Mouse (Mus musculus): ENCODE data around the gene Sik3. TPM values are rescaled to one million over a fixed set of nuclear protein-coding genes. Genes with fewer than 3 reads are reported as not detected.

The Sik3 gene
- polyA plus RNA-seq, 1 experiment = 29.4 TPM

DNA sequence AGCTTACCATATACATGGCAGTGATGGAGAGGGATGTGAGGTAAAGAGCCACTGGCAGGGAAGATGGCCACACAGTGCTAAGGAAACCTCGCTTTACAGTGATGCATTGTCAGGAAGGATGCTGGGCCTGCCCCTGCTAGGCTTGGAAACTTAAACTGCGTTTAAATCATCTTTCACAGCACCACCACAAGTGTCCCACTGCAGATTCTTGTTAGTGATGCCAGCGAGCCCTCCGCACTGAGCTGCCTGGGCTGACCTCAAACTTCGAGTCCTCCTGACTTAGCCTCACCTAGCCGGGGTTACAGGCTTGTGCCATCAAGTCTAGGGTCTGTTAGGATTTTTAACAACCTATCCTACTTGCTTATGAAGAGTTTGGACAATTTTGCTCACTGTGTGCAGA is 161.3 kb downstream of the Sik3 start:
- Histone ChIP-seq H3K79me2 (ENCODE audit: control insufficient read depth, insufficient read depth) (no peaks in the 10 kb centered on the region), H3K4me2 (ENCODE audit: low read depth) (no peak overlapping the region), H3K27me3 (ENCODE audit: control insufficient read depth, insufficient read depth, insufficient read length) (no peaks in the 10 kb centered on the region), H3ac (ENCODE audit: control insufficient read depth, insufficient read length) (no peak overlapping the region), H3K4me3 (no peak overlapping the region), H3K36me3 (ENCODE audit: control insufficient read depth, insufficient read depth) (no peaks in the 10 kb centered on the region)
- TF ChIP-seq TCF3 (IDR thresholded peaks at IDR 0.05; ENCODE audit: insufficient read length, low read depth) = no peak
- no peak for TF ChIP-seq CEBPB (IDR thresholded peaks at IDR 0.05; ENCODE audit: insufficient read depth, poor library complexity, severe bottlenecking)

DNA sequence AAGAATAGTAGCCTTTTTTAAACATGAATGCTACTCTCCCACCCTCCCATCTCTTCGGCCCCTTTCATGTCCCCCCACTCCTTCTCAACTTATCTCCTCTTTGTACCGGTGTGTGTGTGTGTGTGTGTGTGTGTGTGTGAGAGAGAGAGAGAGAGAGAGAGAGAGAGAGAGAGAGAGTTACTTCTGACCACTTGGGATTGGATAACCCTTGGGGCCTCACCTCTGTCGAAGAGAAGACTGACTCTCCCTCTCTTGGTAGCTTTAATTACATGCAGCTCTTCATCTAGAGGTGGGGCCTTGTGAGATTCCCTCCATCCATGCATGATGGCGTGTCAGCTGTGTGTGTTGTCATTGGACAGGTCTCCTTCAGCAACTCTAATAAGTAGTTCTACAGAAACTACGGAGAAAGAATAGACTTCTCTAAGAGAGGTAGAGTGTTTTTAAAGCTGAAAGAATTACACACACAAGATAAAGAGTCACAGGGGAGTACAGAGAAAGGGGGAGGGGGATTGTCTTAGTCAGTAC is 162.2 kb downstream of the Sik3 start:
- no peak overlapping the region for H3K4me3 ChIP-seq
- TF ChIP-seq TCF3 (IDR thresholded peaks at IDR 0.05; ENCODE audit: insufficient read length, low read depth) (no peak), POLR2AphosphoS2 (IDR thresholded peaks at IDR 0.05; ENCODE audit: insufficient read length, low read depth) (no peak), SRF (IDR thresholded peaks at IDR 0.05; ENCODE audit: control insufficient read depth, insufficient read length, low read depth) (no peak), REST (IDR thresholded peaks at IDR 0.05; ENCODE audit: insufficient read depth, insufficient read length) (no peak), MAX (IDR thresholded peaks at IDR 0.05; ENCODE audit: low read depth) (no peak), TCF12 (IDR thresholded peaks at IDR 0.05; ENCODE audit: insufficient read depth, poor library complexity, severe bottlenecking) (no peak), USF1 (IDR thresholded peaks at IDR 0.05; ENCODE audit: low read depth) (no peak), MYOG (IDR thresholded peaks at IDR 0.05; ENCODE audit: control insufficient read depth in 1 of 3, insufficient read depth in 1 of 3, insufficient read length in 2 of 3, low read depth in 2 of 3) (no peak), MYOD1 (IDR thresholded peaks at IDR 0.05; ENCODE audit: control insufficient read depth in 1 of 3, insufficient read length in 2 of 3, low read depth in 2 of 3) (no peak), POLR2A (IDR thresholded peaks at IDR 0.05; ENCODE audit: insufficient read length, low read depth) (no peak), CEBPB (IDR thresholded peaks at IDR 0.05; ENCODE audit: insufficient read depth, poor library complexity, severe bottlenecking) (no peak), E2F4 (IDR thresholded peaks at IDR 0.05; ENCODE audit: insufficient read depth) (no peak)

DNA sequence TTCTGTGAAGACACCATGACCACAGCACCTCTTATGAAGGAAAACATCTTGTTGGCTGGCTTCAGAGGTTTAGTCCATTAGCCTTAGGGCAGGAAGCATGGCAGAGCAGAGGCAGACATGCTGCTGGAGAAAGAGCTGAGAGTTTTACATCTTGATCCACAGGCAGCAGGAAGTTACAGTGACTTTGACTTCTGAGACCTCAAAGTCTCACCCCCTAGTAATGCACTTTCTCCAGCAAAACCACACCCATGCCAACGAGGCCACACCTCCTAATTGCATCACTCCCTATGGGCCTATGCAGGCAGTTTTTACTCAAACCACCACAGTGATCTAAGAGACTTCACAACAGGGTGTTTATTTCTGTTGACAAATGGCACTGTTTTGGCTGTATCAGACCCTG is 162.7 kb downstream of the Sik3 start:
- H3K79me2 ChIP-seq (ENCODE audit: control insufficient read depth, insufficient read depth) = no peaks in the 10 kb centered on the region
- no peak overlapping the region for H3ac ChIP-seq (ENCODE audit: control insufficient read depth, insufficient read length)
- no peak overlapping the region for H3K4me3 ChIP-seq
- H3K4me2 ChIP-seq (ENCODE audit: low read depth) = peak overlapping the region; percentile 68
- H3K36me3 ChIP-seq (ENCODE audit: control insufficient read depth, insufficient read depth) = no peaks in the 10 kb centered on the region
- TF ChIP-seq TCF3 (IDR thresholded peaks at IDR 0.05; ENCODE audit: insufficient read length, low read depth) (no peak), USF1 (IDR thresholded peaks at IDR 0.05; ENCODE audit: low read depth) (no peak), CEBPB (IDR thresholded peaks at IDR 0.05; ENCODE audit: insufficient read depth, poor library complexity, severe bottlenecking) (peak; percentile 90), POLR2AphosphoS2 (IDR thresholded peaks at IDR 0.05; ENCODE audit: insufficient read length, low read depth) (peak; percentile 42), REST (IDR thresholded peaks at IDR 0.05; ENCODE audit: insufficient read depth, insufficient read length) (no peak), TCF12 (IDR thresholded peaks at IDR 0.05; ENCODE audit: insufficient read depth, poor library complexity, severe bottlenecking) (no peak), POLR2A (IDR thresholded peaks at IDR 0.05; ENCODE audit: insufficient read length, low read depth) (peak; percentile 33)
- H3K27me3 ChIP-seq (ENCODE audit: control insufficient read depth, insufficient read depth, insufficient read length) = no peaks in the 10 kb centered on the region

More for the DNA sequence above, 162.2 kb downstream of the Sik3 start:
- no peaks in the 10 kb centered on the region for H3K27me3 ChIP-seq (ENCODE audit: control insufficient read depth, insufficient read depth, insufficient read length)
- H3K79me2 ChIP-seq (ENCODE audit: control insufficient read depth, insufficient read depth) = no peaks in the 10 kb centered on the region
- no peak overlapping the region for H3ac ChIP-seq (ENCODE audit: control insufficient read depth, insufficient read length)
- peak overlapping the region; percentile 68 for H3K4me2 ChIP-seq (ENCODE audit: low read depth)
- H3K36me3 ChIP-seq (ENCODE audit: control insufficient read depth, insufficient read depth) = no peaks in the 10 kb centered on the region

DNA sequence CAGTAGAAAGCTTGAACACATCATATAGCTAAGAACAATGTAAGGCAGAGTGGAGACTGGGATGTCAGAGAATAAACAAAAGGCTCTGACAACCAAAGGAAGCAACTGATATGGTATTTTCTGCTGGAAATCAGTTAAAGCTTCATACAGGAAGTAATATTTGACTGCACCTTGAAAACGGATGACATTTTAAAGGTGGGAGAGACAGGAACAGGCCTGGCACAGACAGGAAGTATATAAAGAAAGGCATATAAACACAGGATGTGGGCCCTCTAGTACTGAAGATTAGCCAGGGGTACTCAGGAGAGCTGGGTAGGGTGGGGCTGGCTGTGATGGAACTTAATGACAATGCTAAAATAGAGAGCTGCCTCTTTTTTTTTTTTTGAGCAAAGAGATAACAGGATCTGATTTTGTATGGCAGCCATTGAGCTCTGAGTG is 163.3 kb downstream of the Sik3 start:
- Histone ChIP-seq H3K79me2 (ENCODE audit: control insufficient read depth, insufficient read depth) (no peaks in the 10 kb centered on the region), H3ac (ENCODE audit: control insufficient read depth, insufficient read length) (no peak overlapping the region), H3K36me3 (ENCODE audit: control insufficient read depth, insufficient read depth) (no peaks in the 10 kb centered on the region), H3K4me2 (ENCODE audit: low read depth) (peak overlapping the region; percentile 68), H3K4me3 (no peak overlapping the region), H3K27me3 (ENCODE audit: control insufficient read depth, insufficient read depth, insufficient read length) (no peaks in the 10 kb centered on the region)
- TF ChIP-seq TCF3 (IDR thresholded peaks at IDR 0.05; ENCODE audit: insufficient read length, low read depth) (no peak), MYOG (IDR thresholded peaks at IDR 0.05; ENCODE audit: control insufficient read depth in 1 of 3, insufficient read depth in 1 of 3, insufficient read length in 2 of 3, low read depth in 2 of 3) (no peak), MAX (IDR thresholded peaks at IDR 0.05; ENCODE audit: low read depth) (no peak), POLR2AphosphoS2 (IDR thresholded peaks at IDR 0.05; ENCODE audit: insufficient read length, low read depth) (no peak), USF1 (IDR thresholded peaks at IDR 0.05; ENCODE audit: low read depth) (no peak), REST (IDR thresholded peaks at IDR 0.05; ENCODE audit: insufficient read depth, insufficient read length) (no peak), TCF12 (IDR thresholded peaks at IDR 0.05; ENCODE audit: insufficient read depth, poor library complexity, severe bottlenecking) (no peak), SRF (IDR thresholded peaks at IDR 0.05; ENCODE audit: control insufficient read depth, insufficient read length, low read depth) (no peak), POLR2A (IDR thresholded peaks at IDR 0.05; ENCODE audit: insufficient read length, low read depth) (no peak), E2F4 (IDR thresholded peaks at IDR 0.05; ENCODE audit: insufficient read depth) (no peak), MYOD1 (IDR thresholded peaks at IDR 0.05; ENCODE audit: control insufficient read depth in 1 of 3, insufficient read length in 2 of 3, low read depth in 2 of 3) (no peak), CEBPB (IDR thresholded peaks at IDR 0.05; ENCODE audit: insufficient read depth, poor library complexity, severe bottlenecking) (no peak)

DNA sequence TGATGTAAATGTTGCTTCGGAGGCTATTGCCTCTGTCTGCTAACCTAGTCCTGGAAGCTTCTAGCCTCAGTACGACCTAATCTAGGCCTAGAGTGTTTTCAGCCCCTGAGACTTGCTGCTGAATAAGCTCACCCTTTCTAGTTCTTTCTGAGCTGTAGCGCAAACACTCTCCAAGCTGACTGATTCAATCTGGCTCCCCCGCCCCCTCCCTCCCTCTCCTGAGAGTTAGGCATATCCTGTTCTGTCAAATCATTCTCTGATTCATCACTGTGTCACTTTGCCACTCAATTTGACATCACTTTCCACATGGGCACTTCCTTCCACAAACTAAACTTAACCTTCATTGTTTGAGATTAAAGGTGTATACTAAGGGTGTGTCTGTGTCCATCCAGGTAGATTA is 164.0 kb downstream of the Sik3 start:
- TF ChIP-seq MYOD1 (IDR thresholded peaks at IDR 0.05; ENCODE audit: control insufficient read depth in 1 of 3, insufficient read length in 2 of 3, low read depth in 2 of 3) = no peak
- no peak for TF ChIP-seq TCF12 (IDR thresholded peaks at IDR 0.05; ENCODE audit: insufficient read depth, poor library complexity, severe bottlenecking)
- no peak for TF ChIP-seq E2F4 (IDR thresholded peaks at IDR 0.05; ENCODE audit: insufficient read depth)
- TF ChIP-seq MAX (IDR thresholded peaks at IDR 0.05; ENCODE audit: low read depth) = no peak
- TF ChIP-seq MYOG (IDR thresholded peaks at IDR 0.05; ENCODE audit: control insufficient read depth in 1 of 3, insufficient read depth in 1 of 3, insufficient read length in 2 of 3, low read depth in 2 of 3) = no peak
- TF ChIP-seq USF1 (IDR thresholded peaks at IDR 0.05; ENCODE audit: low read depth) = no peak
- no peak for TF ChIP-seq SRF (IDR thresholded peaks at IDR 0.05; ENCODE audit: control insufficient read depth, insufficient read length, low read depth)
- TF ChIP-seq POLR2A (IDR thresholded peaks at IDR 0.05; ENCODE audit: insufficient read length, low read depth) = no peak
- TF ChIP-seq POLR2AphosphoS2 (IDR thresholded peaks at IDR 0.05; ENCODE audit: insufficient read length, low read depth) = no peak
- Histone ChIP-seq H3K4me3 (no peak overlapping the region), H3K36me3 (ENCODE audit: control insufficient read depth, insufficient read depth) (no peaks in the 10 kb centered on the region), H3K27me3 (ENCODE audit: control insufficient read depth, insufficient read depth, insufficient read length) (no peaks in the 10 kb centered on the region), H3ac (ENCODE audit: control insufficient read depth, insufficient read length) (no peak overlapping the region), H3K4me2 (ENCODE audit: low read depth) (peak overlapping the region; percentile 68), H3K79me2 (ENCODE audit: control insufficient read depth, insufficient read depth) (no peaks in the 10 kb centered on the region)
